In the genomic region with DNA sequence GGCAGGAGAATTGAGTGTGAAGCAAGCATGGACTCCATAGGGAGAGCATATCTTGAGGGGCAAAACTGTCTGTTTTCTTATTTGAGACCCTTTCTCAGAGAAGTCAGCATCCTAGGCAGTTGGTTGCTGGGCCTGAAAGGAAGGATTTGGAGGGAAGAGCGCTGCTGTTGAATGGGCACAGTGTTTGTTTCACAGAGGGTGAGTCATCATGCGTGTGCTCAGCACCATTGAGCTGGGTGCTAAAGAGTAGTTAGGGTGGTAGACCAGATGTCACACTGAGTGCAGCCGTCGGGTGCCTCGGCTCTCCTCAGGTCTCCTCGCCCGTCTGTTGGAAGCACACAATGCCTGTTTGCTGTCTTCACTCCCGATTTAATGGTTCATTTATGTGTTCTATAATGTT, we compare ENCODE assay signal across 31 mouse cellular contexts.
"Had no signal": no experiment of that assay in that cellular context is flagged by ENCODE, and none has a peak within 500 bp of the region (broad histone marks: within the 10 kb centered on the region; RNA-seq: fewer than 3 reads in every experiment).

No protein-coding gene starts in this region.

- H3K27ac ChIP-seq: limb, embryonic 10.5 days; limb, embryonic 12.5 days; limb, embryonic 13.5 days; limb, embryonic 15.5 days; liver, embryonic 12.5 days; liver, embryonic 13.5 days; liver, embryonic 14.5 days; liver, embryonic 15.5 days; lung, embryonic 15.5 days; macrophage; midbrain, embryonic 10.5 days; midbrain, embryonic 12.5 days; midbrain, embryonic 13.5 days; midbrain, embryonic 15.5 days; neural tube, embryonic 12.5 days had no signal

- H3K4me2 ChIP-seq: limb, embryonic 12.5 days; limb, embryonic 13.5 days; limb, embryonic 15.5 days; liver, embryonic 11.5 days; liver, embryonic 12.5 days; liver, embryonic 13.5 days; liver, embryonic 15.5 days; lung, embryonic 14.5 days; lung, embryonic 15.5 days; midbrain, embryonic 11.5 days; midbrain, embryonic 12.5 days; midbrain, embryonic 13.5 days; midbrain, embryonic 15.5 days; neural tube, embryonic 12.5 days had no signal

- ATAC-seq: liver, embryonic 12.5 days; liver, postnatal 0 days; lung, postnatal 0 days; midbrain, embryonic 13.5 days; midbrain, embryonic 15.5 days; midbrain, embryonic 16.5 days had no signal

- H3K9ac ChIP-seq: limb, embryonic 12.5 days; limb, embryonic 13.5 days; limb, embryonic 15.5 days; liver, embryonic 12.5 days; liver, embryonic 13.5 days; liver, embryonic 14.5 days; liver, embryonic 15.5 days; liver, postnatal 0 days; lung, embryonic 14.5 days; lung, embryonic 15.5 days; midbrain, embryonic 12.5 days; midbrain, embryonic 13.5 days; midbrain, embryonic 15.5 days; neural tube, embryonic 12.5 days had no signal

- DNase-seq: left cerebral cortex, postnatal 4 days; liver; liver, embryonic 13.5 days; liver, postnatal 0 days; lung, adult 18-20 months; lung, adult 2 months; lung, embryonic 14.5 days; lung, postnatal 10 days; lung, postnatal 14 days; lung, postnatal 36 days; lung, postnatal 4 days had no signal

- H3K4me1 ChIP-seq: limb, embryonic 10.5 days; limb, embryonic 12.5 days; limb, embryonic 13.5 days; limb, embryonic 15.5 days; lung, embryonic 15.5 days; midbrain, embryonic 10.5 days; midbrain, embryonic 13.5 days; midbrain, embryonic 15.5 days; neural tube, embryonic 12.5 days had no signal

- H3K4me3 ChIP-seq: limb, embryonic 10.5 days; limb, embryonic 12.5 days; limb, embryonic 13.5 days; limb, embryonic 15.5 days; liver, embryonic 12.5 days; liver, embryonic 13.5 days; liver, embryonic 15.5 days; lung, embryonic 15.5 days; megakaryocyte, embryonic 14.5 days; midbrain, embryonic 10.5 days; midbrain, embryonic 12.5 days; midbrain, embryonic 13.5 days; midbrain, embryonic 15.5 days; myocyte; neural tube, embryonic 12.5 days had no signal

- H3K27me3 ChIP-seq: limb, embryonic 12.5 days; limb, embryonic 13.5 days; limb, embryonic 15.5 days; liver, embryonic 12.5 days; liver, embryonic 13.5 days; liver, embryonic 15.5 days; lung, embryonic 15.5 days; megakaryocyte, embryonic 14.5 days; midbrain, embryonic 12.5 days; midbrain, embryonic 13.5 days; midbrain, embryonic 15.5 days; neural tube, embryonic 12.5 days had no signal

- H3K9me3 ChIP-seq: limb, embryonic 10.5 days; limb, embryonic 12.5 days; limb, embryonic 13.5 days; limb, embryonic 15.5 days; liver, embryonic 12.5 days; liver, embryonic 13.5 days; liver, embryonic 15.5 days; lung, embryonic 15.5 days; megakaryocyte, embryonic 14.5 days; midbrain, embryonic 10.5 days; midbrain, embryonic 12.5 days; midbrain, embryonic 13.5 days; midbrain, embryonic 15.5 days; neural tube, embryonic 12.5 days had no signal
